ENCODE assay signal across 10 mouse cellular contexts in the genomic region with DNA sequence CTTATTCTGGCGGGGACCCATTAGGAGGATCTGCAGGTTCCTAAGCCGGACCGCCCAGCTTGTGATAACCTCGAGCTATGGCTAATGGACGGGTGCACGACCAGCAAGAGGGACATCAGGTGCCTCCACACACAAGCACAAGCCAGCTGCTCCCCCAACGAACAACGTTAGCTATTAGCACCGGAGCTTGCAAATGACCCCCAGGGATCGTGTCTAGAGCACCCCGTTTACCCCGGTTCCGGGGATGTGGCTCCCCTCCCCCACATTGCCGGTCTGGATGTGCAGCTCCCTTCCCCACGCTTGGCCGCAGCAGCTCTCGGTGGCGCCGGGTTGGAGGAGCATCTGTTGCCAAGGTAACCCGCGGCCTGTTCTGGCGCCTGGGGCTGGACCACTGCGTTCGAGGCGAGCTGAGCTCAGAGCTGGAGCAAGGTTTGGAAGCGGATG. TPM values are rescaled to one million over a fixed set of nuclear protein-coding genes. Genes with fewer than 3 reads are reported as not detected.
A peak's percentile ranks its signal among the peaks of the same experiment; 100 is the strongest.
DNase-seq lines count a peak whose midpoint lies in the region; ATAC-seq lines count a peak whose summit lies in the region.
"Had no signal": no experiment of that assay in that cellular context is flagged by ENCODE, and none has a peak within 500 bp of the region (broad histone marks: within the 10 kb centered on the region; RNA-seq: fewer than 3 reads in every experiment).

No protein-coding gene starts in this region.

- H3K9me3 ChIP-seq in heart, embryonic 14.5 days (ENCODE audit: control insufficient read depth, low read length) = no peaks in the 10 kb centered on the region
- H3K9me3 ChIP-seq in forebrain, embryonic 10.5 days = peaks cover 4% of the 10 kb centered on the region; the same call in 1 of the 2 replicates

- H3K36me3 ChIP-seq in heart, embryonic 14.5 days (ENCODE audit: control insufficient read depth, insufficient read depth, low read length) = no peaks in the 10 kb centered on the region
- no peaks in the 10 kb centered on the region for H3K36me3 ChIP-seq in forebrain, embryonic 10.5 days (replicated peaks)

- H3K4me1 ChIP-seq in heart, embryonic 14.5 days (ENCODE audit: control insufficient read depth in 2 of 2, insufficient read depth in 2 of 2, low read length in 2 of 2) = no peaks in the 10 kb centered on the region; a peak in 1 of 4 replicates
- H3K4me1 ChIP-seq in forebrain, embryonic 10.5 days = peaks cover 26% of the 10 kb centered on the region

- DNase-seq in heart, adult 18-20 months = no peak
- DNase-seq in ZHBTc4 (ENCODE audit: low read depth, low spot score) = peak; percentile 75
- DNase-seq in forebrain, embryonic 10.5 days (ENCODE audit: extremely low spot score, low spot score) = peak; percentile 80
- peak; percentile 37 to 63 for DNase-seq in left cerebral cortex, postnatal 14 days (ENCODE audit: low spot score in 2 of 2)
- DNase-seq in retina, embryonic 14.5 days (ENCODE audit: low spot score) = peak; percentile 73
- DNase-seq in gastrocnemius, postnatal 25 days = no peak
- DNase-seq in c-Kit-positive CD71-positive TER-119-positive erythroid progenitor cells, embryonic 14.5 days (ENCODE audit: low spot score) = no peak

- intact Hi-C loops in left cerebral cortex, postnatal 14 days (cut with DNase I) = loop anchor here (2.0 to 5.0 kb wide), 2 partner anchors 23 to 38 kb away; a partner anchor contains a TSS

- H3K9ac ChIP-seq in heart, embryonic 14.5 days (ENCODE audit: low read length) = no peak overlapping the region

- 8% methylated on average over 26 of the region's 26 CpGs for WGBS in heart, embryonic 14.5 days
- 1% methylated on average over 26 of the region's 26 CpGs for WGBS in forebrain, embryonic 10.5 days

- H3K4me3 ChIP-seq in heart, embryonic 14.5 days (ENCODE audit: control insufficient read depth in 1 of 2, insufficient read depth in 1 of 2, low read depth in 1 of 2, low read length in 2 of 2) = 0 out of 4 replicates have a peak overlapping the region, but pooled peaks of 1 of the 2 experiments have one; percentile 18
- peak overlapping the region; percentile 43 for H3K4me3 ChIP-seq in forebrain, embryonic 10.5 days
- H3K4me3 ChIP-seq: megakaryocyte, embryonic 14.5 days had no signal

- no peak overlapping the region for H3K27ac ChIP-seq in heart, embryonic 14.5 days (replicated peaks in 1 of 2; ENCODE audit: control insufficient read depth in 1 of 2, insufficient read depth in 1 of 2, low read depth in 2 of 2, low read length in 2 of 2)
- 0 out of 2 replicates have a peak overlapping the region, but pooled peaks have one; percentile 72 for H3K27ac ChIP-seq in forebrain, embryonic 10.5 days

- 0 out of 2 replicates have a peak overlapping the region, but pooled peaks have one; percentile 8 for H3K4me2 ChIP-seq in heart, embryonic 14.5 days (ENCODE audit: low read length)

- H3K27me3 ChIP-seq in heart, embryonic 14.5 days (ENCODE audit: control insufficient read depth, insufficient read depth, low read length) = peaks cover 29% of the 10 kb centered on the region
- H3K27me3 ChIP-seq in forebrain, embryonic 10.5 days (ENCODE audit: poor library complexity, severe bottlenecking) = peaks cover 89% of the 10 kb centered on the region

- ATAC-seq in heart, embryonic 14.5 days (ENCODE audit: insufficient number of reproducible peaks, insufficient read depth, low FRiP score, low read depth) = no peak

RNA-seq across cellular contexts. Expression of a gene that starts 11.4 kb away (rescaled TPM):
- polyA plus RNA-seq in heart, embryonic 14.5 days (2014; fragmentation: Nextera tagmentation; extraction: Ambion mirVana) = not detected in 2 replicates
- not detected for total RNA-seq in heart, adult 18-20 months (2021)
- polyA plus RNA-seq in forebrain, embryonic 10.5 days (2016; fragmentation: Nextera tagmentation; extraction: Ambion mirVana) = not detected in 2 replicates
- not detected for total RNA-seq in left cerebral cortex, postnatal 14 days (2021)
- total RNA-seq in gastrocnemius, postnatal 25 days (2021) = not detected
- total RNA-seq: ES-E14 had no signal

RNA-seq across cellular contexts. Expression of a gene that starts 23.4 kb away (rescaled TPM):
- 9.8 and 11.9 TPM in 2 replicates for polyA plus RNA-seq in heart, embryonic 14.5 days (2014; fragmentation: Nextera tagmentation; extraction: Ambion mirVana)
- 1 to 10 TPM; 1.5 to 2.6 TPM for total RNA-seq in heart, adult 18-20 months (2021)
- 115 and 127 TPM in 2 replicates for polyA plus RNA-seq in forebrain, embryonic 10.5 days (2016; fragmentation: Nextera tagmentation; extraction: Ambion mirVana)
- total RNA-seq in left cerebral cortex, postnatal 14 days (2021) = 1 to 10 TPM; 2.4 to 3.4 TPM
- total RNA-seq in gastrocnemius, postnatal 25 days (2021) = 1 to 10 TPM in 1 of 2 experiments, under 1 TPM in 1; 0.69 to 1.4 TPM

RNA-seq across cellular contexts. Expression of a gene that starts 41.4 kb away (rescaled TPM):
- 9.3 and 9.6 TPM in 2 replicates for polyA plus RNA-seq in heart, embryonic 14.5 days (2014; fragmentation: Nextera tagmentation; extraction: Ambion mirVana)
- 1 to 10 TPM; 3.1 to 4.0 TPM for total RNA-seq in heart, adult 18-20 months (2021)
- polyA plus RNA-seq in forebrain, embryonic 10.5 days (2016; fragmentation: Nextera tagmentation; extraction: Ambion mirVana) = 9.5 and 11.3 TPM in 2 replicates
- total RNA-seq in left cerebral cortex, postnatal 14 days (2021) = 10 to 100 TPM; 12.9 to 15.4 TPM
- 1 to 10 TPM; 1.4 to 1.8 TPM for total RNA-seq in gastrocnemius, postnatal 25 days (2021)

Comparison
In these comparisons a context has a peak if more than half of its experiments do, and no peak if none do; other contexts are left out.
1. DNase-seq: peak in ZHBTc4 (single experiment), forebrain, embryonic 10.5 days (single experiment), left cerebral cortex, postnatal 14 days (2 of 2) and retina, embryonic 14.5 days (single experiment); none in heart, adult 18-20 months (0 of 2), gastrocnemius, postnatal 25 days (single experiment) and c-Kit-positive CD71-positive TER-119-positive erythroid progenitor cells, embryonic 14.5 days (single experiment).